Mouse (Mus musculus): ENCODE data around the gene Hist1h3b.
"Not testable (repeated sequence)": the region's sequence is repeated elsewhere in the genome, so short reads cannot be mapped to it uniquely, and the experiment has no call there.

Gene Hist1h3b

GRCm38 (mm10) chr13:23753314-23754078 lies 1.4 kb downstream of the Hist1h3b start:
- no peak for DNase-seq (ENCODE audit: low read depth, low spot score)

- no peak for DNase-seq (ENCODE audit: low read depth, low spot score)
Measured at GRCm38 (mm10) chr13:23755000-23755399, 2.9 kb downstream of the Hist1h3b start.

- DNase-seq (ENCODE audit: low read depth, low spot score): peak; percentile 83
Measured at GRCm38 (mm10) chr13:23756790-23757189, 4.7 kb downstream of the Hist1h3b start, which contains the start of gene Hist1h4b. Gene Hist1h4b, plus strand, starts transcription at chr13:23757013.

GRCm38 (mm10) chr13:23757211-23757773 lies 5.2 kb downstream of the Hist1h3b start:
- no peak for DNase-seq (ENCODE audit: low read depth, low spot score)

- DNase-seq (ENCODE audit: low read depth, low spot score): no peak
Measured at GRCm38 (mm10) chr13:23757921-23758320, 5.9 kb downstream of the Hist1h3b start.

- no peak for DNase-seq (ENCODE audit: low read depth, low spot score)
Measured at GRCm38 (mm10) chr13:23759251-23759771, 7.2 kb downstream of the Hist1h3b start.

- no peak for DNase-seq (ENCODE audit: low read depth, low spot score)
Measured at GRCm38 (mm10) chr13:23759916-23760239, 7.8 kb downstream of the Hist1h3b start.

- no peak for DNase-seq (ENCODE audit: low read depth, low spot score)
Measured at GRCm38 (mm10) chr13:23760240-23760971, 8.3 kb downstream of the Hist1h3b start.

GRCm38 (mm10) chr13:23760972-23761864 lies 9.2 kb downstream of the Hist1h3b start, which contains the start of gene Hist1h4a:
Gene Hist1h4a, minus strand, starts transcription at chr13:23761230.
- DNase-seq (ENCODE audit: low read depth, low spot score): peak; percentile 98

- peak; percentile 71 for DNase-seq (ENCODE audit: low read depth, low spot score)
Measured at GRCm38 (mm10) chr13:23761871-23762821, 10.1 kb downstream of the Hist1h3b start, which contains the start of gene Hist1h3a. Gene Hist1h3a, minus strand, starts transcription at chr13:23762386.

GRCm38 (mm10) chr13:23763242-23763585 lies 11.1 kb downstream of the Hist1h3b start:
- no peak for DNase-seq (ENCODE audit: low read depth, low spot score)

GRCm38 (mm10) chr13:23763586-23764323 lies 11.7 kb downstream of the Hist1h3b start, which contains the start of gene Hist1h1a:
Gene Hist1h1a, plus strand, starts transcription at chr13:23763666.
- peak; percentile 75 for DNase-seq (ENCODE audit: low read depth, low spot score)

GRCm38 (mm10) chr13:23764324-23765171 lies 12.5 kb downstream of the Hist1h3b start:
- DNase-seq (ENCODE audit: low read depth, low spot score): no peak

GRCm38 (mm10) chr13:23765172-23765513 lies 13.1 kb downstream of the Hist1h3b start:
- DNase-seq (ENCODE audit: low read depth, low spot score): no peak

GRCm38 (mm10) chr13:23766772-23767171 lies 14.7 kb downstream of the Hist1h3b start:
- no peak for DNase-seq (ENCODE audit: low read depth, low spot score)

- no peak for DNase-seq (ENCODE audit: low read depth, low spot score)
Measured at GRCm38 (mm10) chr13:23768834-23769397, 16.8 kb downstream of the Hist1h3b start.

GRCm38 (mm10) chr13:23769613-23770012 lies 17.5 kb downstream of the Hist1h3b start, which contains the start of gene Trim38:
Gene Trim38, plus strand, starts transcription at chr13:23769913.
- DNase-seq (ENCODE audit: low read depth, low spot score): not testable (repeated sequence)
